Mouse (Mus musculus) spleen, embryonic (tissue): ENCODE results near the gene H2al2a.

ENCODE experiments used
- CTCF ChIA-PET: fragments of 350-600 bp; sonication (Branson Sonifier 250); formaldehyde crosslinking; loops from one replicate; lab custom pipeline; 2022; lab: Charles Lee

The H2al2a gene

DNA sequence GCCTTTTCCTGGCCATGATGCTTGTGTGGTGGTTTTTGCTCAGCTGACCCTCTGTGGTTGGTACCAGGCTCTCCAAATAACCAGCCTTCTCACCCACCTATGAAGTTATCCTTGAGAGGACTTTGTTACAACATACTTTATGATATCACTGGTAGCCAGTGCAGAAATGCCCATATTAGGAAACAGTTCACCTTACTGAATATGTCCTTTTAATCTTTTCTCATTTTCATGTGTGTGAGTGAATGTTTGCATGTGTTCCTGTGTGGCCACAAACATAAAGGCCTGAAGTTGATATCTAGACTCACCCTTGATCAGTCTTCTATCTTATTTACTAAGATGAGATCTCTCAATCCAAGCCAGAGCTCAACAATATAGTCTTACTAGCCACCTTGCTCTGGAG, at the start of gene H2al2a:
TSS of gene H2al2a (minus strand) at position 101 of the 400 bp plus-strand sequence.
- CTCF ChIA-PET, result no interaction called here

DNA sequence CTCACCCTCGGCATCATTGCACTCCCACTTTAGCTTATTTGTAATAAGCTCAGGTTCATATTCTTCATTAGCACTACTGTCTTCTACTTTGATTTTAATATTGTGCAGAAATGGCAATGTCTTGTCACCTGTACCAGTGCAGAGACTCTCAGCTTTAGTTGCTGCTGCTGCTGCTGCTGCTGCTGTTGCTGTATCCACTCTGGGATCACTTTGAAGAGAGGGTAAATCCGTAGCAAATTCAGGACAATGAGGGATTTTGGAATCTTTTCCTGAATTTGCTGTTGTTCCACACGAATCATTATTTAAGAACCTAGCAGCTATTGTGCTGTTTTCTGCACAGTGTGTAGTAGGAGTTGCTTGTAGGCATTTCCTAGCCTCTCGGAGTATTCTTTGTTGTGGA, 49.4 kb upstream of the H2al2a start:
- CTCF ChIA-PET, result interaction anchor here (1.0 to 1.3 kb wide), 2 partner anchors 19 to 25 kb away, joined by 3 read pairs; no protein-coding TSS in a partner anchor

DNA sequence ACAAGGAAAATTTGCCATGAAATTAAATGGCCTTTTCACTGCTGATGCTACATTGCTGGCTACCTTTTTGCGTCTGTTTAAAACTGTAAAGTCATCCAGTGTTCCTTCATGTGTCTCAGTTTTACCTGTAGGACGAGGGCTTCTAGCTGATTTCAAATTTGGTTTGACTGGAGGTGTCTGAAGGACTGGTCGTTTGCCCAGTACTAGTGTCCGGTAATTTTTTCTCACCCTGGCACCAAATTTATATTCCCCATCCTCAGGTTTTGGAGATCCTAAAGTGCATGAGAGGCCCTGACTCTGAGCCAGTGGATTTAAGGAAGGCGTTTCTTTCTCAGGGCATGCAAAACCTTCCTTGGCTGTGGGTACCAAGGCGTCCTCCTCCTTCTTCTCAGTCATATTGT, 49.0 kb upstream of the H2al2a start:
- CTCF ChIA-PET, result no interaction called here

DNA sequence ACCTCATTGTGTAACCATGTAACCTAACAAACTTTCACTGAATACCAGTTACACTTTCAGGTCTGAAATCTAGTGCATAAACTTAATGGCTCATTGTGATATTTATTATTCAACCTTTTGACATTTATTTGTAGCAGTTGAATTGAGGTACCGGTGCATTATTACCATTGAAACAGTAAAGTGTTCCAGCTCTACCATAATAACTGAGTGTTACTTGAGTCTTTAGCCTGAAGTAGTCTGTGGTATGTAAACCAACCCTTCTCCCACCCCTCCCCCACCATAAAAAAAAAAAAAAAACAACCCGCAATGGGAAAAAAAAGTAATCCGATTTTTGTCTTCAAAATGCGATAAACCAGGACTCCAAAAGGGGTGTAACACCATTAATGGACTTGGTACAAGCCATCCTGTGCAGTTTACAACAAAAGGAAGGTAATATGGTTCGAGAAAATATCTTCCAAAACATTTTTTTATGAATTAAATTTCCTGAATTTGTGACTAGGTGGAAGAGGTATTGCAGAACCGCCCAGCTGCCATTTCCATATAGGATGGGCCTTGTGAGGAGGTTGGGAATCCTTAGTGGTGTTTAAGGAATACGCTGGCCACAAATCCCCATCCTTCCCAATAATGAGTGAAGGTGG, 48.5 kb upstream of the H2al2a start:
- CTCF ChIA-PET, result interaction anchor here (0.7 kb wide), 1 partner anchor 138 kb away, joined by 5 read pairs; no protein-coding TSS in a partner anchor

DNA sequence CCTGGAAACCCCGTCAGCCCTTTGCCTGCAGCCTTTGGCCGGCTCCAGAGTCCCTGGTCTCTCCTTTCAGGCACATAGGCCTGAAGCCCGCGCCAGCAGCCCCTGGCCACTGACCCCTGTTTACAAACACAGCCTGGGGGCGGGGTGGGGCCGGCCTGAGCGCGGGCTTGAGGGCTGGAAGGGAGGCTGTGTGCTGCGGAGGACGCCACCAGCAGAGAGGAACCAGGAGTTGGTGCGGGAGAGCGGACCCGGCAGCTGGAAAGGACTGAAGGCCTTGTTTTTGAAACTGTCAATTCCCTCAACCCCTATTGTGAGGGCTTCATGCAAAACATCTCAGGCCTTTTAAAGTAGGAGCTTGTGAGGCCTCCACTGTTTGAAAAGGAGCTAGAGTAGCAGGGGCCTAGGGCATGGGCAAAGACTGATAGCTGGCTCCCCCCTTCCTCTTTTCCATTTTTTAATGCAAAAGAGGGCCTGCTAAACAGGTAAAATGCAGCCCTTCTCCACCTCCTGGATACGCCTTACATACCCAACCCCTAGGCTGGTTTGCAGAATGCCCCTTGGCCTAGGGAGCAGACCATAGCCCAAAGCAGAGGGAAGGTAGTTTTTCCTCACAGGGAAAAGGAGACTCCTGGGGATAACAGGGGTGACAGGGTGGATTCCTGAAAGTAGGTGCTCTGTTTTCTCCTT, 44.6 kb upstream of the H2al2a start:
- CTCF ChIA-PET, result no interaction called here

DNA sequence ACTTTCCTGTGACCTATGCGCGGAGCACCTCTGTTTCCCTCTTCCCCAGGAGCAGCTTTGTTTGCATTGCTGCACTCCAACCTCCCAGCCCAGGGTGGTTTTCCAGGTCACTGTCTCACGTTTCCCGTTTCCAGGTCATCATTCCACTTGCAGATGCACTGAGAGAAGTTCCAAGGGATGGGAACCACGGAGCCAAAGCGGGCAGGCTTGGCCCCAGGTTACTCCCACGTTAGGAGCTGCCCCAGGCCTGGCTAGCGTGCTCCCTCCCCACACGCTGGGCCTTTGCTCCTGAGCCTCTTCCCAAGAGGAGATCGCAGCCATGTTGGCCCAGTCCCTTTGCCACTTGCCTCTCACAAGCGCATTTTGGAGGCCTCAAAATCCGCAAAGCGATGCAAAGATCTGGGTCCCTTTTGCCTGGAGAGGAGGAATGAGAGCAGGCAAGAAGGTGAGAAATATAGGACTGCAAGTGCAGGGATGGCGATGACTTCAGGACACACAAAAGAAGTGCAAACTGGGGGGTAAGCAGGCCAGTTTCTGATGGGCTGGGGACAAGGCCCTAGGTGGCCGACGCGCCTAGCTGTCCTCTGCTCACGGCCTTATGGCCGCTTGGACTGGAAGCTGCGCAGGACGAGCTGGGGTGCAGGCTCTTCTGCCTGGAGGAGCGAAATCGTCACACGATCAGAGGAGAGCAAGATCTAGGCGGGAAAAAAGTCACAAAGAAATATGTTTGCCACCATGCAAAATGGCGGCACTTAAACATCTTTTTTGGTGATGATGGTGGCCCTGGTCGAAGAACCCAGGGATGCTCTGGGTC, 43.8 kb upstream of the H2al2a start:
- CTCF ChIA-PET, result no interaction called here

DNA sequence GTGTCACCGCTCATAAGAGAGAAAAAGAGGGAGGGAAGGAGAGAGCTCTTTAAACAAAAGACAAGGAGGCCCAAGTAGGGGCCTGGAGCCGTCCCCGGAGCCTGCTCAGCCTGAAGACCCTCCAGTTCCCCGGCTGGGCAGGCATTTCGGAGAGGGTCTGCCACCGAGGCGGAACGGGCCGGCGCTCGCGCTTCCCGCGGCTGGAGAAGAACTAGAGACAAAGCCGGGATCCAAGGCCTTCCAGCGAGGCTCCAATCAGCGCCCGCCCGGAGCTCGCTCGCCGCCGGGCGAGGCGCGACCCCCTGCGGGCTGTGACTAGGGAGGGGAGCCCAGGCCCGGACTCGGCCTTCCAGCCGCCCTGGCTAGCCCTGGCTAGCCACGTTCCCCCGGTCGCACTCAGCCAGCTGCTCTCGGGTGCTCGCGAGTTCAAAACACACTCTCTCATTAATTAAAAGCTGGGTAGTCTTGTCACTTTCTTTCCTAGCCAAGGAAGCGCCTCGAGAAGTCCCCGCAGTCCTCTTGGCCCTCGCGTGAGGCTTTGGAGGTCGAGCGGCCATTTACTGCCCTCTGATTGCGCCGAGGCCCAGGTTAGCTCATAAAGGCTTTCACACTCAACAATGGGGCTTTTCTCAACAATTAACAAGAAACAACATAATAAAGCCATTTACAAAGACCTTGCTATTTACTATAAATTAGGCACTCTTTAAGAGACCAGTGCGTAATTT, 43.0 kb upstream of the H2al2a start:
- CTCF ChIA-PET, result interaction anchor here (0.6 kb wide), 1 partner anchor 121 kb away, joined by 4 read pairs; no protein-coding TSS in a partner anchor

DNA sequence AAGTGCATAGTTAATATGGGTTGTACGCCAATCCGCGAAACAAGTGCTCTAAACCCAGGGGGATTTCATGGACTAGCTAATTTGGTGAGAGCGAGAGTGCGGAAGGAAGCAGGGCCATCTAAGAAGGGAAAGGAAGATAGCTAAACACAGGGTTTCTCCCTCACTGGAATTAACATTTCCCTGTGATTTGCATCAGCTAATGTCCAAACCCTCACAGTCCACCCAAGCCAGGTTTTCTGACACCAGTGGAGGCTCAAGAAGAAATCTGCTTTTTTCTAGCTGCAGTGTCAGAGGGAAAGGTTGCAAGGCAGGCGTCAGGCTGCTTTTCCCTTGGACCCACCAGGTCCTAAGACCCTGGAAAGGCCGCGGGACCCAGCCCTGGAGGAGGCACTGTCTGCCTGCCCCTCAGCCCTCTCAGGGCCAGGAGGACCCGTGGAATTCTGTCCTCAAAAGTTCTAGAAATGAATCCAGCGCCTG, 42.2 kb upstream of the H2al2a start:
- CTCF ChIA-PET, result no interaction called here

DNA sequence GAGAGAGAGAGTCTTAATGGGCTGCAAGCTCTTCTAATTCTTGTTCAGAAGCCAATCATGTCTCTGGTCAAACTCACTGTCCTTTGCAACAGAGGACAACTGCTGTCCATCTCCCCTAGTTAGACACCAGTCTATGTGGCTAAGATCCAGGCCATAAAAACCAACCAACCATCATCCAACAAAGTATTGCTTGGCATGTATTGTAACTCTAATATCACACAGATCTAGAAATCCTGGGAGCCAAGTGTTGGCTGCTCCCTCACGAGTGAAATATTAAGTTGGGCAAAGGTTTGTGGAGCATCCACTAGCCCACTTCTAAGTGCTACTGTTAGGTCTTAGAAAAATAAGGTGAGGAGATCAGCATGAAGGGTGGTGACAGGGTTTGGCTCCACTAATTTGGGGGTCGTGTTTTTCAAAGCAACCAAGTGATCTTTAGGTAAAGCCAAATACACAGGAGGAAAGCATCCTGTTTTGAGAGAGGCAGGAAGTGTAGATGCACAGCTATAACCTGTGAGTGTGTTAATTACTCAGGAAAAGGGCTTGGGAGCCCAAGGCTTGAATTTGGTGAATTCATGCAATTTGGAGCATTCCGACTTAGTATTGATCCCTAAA, 41.5 kb upstream of the H2al2a start:
- CTCF ChIA-PET, result interaction anchor here (1.3 kb wide), 1 partner anchor 10 kb away, joined by 4 read pairs; no protein-coding TSS in a partner anchor

DNA sequence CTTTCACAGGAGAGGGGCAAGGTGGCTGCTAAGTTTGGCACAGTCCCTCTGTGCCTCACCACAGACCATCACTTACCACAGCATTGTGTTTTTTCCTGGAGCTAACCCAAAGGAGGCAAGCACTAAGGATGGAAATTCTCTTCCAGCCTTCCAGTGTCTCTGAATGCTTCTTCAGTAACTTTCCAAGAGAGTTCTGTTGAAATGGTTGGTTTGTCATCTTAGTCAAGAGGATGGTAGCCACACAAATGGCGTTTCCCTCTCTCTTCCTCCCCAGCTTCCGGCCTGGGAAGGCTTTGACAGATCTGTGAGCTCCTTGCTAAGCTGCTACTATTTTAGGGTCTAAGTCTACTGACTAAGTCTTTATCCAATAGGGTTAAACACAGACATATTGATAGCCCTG, 40.7 kb upstream of the H2al2a start, which contains the start of gene A930004D18Rik:
TSS of gene A930004D18Rik (minus strand) at position 247 of the 400 bp plus-strand sequence.
- CTCF ChIA-PET, result interaction anchor here (0.6 to 1.3 kb wide), 2 partner anchors 10 to 11 kb away, joined by 4 to 12 read pairs; partner anchors contain the start of gene Skida1

DNA sequence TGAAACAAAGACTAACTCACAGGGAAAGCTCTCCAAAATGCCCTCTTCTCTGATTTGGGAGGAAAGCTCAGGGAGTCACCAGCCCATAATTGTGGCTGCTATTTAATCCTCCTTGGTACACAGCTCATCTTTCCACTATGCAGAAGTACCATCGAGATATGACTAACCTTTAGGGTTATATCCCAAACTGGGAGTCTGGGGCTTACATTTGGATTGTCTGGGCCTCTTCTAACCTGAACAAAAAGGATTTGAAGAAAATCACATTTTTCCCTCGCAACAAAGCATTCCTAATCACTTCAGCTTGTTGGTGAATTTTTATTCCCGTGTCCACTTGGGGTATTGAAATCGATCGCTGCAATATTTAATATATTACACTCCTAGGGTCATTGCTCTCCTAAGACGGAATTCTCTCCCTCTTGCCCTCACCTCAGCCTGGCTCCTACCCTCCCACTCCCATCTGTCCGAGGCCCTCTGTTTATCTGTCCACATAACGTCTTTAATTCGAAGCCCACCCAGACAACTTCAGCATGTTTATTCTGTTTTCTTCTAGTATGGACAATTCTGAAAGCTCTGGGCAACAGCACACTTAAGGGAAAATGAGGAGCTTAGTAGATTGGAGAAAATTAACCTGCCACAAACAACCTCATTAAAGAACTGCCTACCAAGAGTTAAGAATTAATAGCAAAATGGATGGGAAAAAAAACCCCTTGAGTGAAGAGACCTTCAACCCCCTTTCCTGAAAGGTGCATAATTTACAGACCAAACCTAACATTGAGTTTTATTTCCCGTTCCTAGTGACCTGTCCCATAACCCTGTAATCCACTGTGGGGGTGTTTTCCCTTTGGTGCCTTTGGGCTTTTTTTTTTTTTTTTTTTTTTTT, 37.9 kb upstream of the H2al2a start:
- CTCF ChIA-PET, result interaction anchor here (0.7 kb wide), 1 partner anchor 931 kb away, joined by 3 read pairs; no protein-coding TSS in a partner anchor

DNA sequence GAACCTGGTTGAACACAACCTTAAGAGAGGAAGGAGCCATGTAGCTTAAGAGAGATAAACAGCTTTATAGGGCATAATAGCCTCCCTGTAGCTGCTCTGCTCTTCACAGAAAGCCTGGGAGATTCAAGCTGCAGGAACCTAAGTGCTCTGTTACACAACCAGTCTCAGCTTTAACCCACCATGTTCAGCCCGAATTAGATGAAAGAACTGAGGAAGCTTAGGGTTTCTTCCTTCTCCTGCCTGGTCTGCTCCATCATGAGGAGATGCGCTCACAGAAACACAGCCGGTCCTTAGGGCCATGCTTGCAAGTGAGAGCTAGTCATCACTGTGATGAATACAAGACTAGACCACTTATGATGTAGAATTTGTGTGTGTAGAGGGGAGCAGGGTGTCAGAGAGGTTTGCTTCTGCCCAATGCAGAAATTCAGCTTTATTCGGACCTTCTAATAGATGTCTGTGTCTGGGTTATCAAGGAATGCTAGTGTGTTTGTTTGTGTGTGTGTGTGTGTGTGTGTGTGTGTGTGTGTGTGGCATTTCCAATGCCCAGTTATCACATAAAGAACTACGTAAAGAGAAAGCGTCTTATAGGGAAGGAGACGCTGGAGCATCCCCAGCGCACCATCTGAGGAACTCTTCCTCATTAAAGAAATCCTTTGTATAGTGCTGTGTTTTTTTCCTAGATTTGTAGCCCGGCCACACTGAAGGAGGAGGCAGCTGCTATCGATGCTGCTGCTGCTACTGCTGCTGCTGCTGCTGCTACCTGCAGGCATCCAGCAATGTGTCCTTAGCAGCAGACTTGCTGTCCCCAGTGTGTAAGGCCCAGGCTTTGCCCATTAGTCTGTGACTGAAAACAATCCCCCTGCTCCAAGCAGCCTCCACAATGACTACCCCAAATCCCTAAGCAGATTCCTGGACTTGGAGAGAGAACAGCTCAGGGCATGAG, 36.7 kb upstream of the H2al2a start:
- CTCF ChIA-PET, result interaction anchor here (0.6 to 0.7 kb wide), 3 partner anchors 66 to 933 kb away, joined by 3 to 4 read pairs (median 3); no protein-coding TSS in a partner anchor

DNA sequence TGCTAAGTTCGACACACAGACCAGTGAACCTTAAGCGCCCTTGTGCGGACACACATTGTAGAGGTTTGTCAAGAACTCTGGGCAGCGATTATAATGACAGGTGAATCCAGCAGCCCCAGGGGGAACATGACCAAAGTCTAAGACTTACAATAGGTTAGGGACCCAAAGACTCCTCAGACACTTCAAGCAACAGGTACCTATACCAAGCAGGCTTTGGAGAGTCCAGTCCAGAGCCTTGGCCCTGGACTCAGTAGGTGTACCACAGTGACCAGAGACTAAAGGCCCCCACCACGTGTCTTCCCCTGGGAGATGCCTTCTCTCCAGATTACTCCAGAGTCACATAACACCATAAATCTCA, 35.8 kb upstream of the H2al2a start:
- CTCF ChIA-PET, result no interaction called here

DNA sequence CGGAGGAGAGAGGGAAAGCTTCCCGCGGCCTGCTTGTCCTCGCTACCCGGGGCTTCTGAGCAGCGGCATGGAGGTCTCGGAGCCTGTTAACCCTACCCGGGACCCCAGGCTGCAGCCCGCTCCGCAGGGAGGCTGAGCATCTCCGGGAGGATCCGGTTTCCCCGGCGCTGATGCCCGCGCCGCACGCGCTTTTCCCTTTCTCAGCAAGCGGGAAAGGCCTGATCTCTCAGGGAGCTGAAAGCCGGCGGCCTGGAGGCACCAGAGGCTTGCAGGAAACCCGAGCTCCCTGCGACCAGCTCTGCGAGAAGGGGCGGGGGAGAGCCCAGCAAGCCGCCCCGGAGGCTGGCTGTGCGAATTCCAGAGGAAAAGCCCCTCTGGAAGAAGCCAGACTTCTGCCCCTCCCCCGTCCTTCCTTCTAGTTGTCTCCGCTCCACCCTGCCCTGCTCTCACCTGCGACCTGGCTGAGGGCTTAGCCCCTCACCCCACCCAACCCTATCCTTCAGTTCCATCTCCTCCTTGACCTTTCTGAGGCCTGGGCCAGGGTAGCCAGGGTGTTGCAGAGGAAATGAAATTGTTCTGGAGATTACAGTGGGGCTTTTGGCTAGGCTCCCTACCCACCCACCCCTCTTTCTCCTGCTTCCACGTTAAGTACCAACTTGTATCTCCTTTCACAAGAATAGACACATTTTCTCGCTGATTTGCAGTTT, 35.2 kb upstream of the H2al2a start:
- CTCF ChIA-PET, result interaction anchor here (1.7 kb wide), 1 partner anchor 17 kb away, joined by 5 read pairs; the partner anchor contains the start of gene Skida1

DNA sequence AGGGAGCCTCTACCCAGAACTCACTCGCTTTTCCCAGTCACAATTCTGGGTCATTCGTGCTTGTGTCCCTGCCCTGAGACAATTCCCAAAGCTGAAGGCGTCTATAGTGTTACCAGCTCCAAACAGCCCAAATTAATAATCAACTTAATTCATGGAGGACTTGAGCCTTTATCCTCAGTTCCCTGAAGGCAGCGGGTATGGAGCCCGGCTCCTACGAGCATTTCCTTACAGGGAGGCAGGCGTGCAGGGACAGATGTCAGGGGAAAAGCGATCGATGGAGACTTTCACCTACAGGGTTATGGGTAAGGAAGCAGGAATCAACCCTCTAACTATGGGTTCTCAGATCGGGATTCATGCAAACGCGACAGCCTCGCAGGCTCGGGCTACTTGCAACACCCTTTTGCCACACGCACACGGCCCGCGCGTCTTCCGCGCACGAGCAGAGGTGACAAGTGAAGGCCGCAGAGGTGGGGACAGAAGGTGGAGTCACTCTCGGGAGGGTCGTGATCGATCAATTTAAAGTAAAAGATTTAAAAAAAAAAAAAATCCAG, 34.6 kb upstream of the H2al2a start:
- CTCF ChIA-PET, result interaction anchor here (1.7 kb wide), 1 partner anchor 17 kb away, joined by 5 read pairs; the partner anchor contains the start of gene Skida1

DNA sequence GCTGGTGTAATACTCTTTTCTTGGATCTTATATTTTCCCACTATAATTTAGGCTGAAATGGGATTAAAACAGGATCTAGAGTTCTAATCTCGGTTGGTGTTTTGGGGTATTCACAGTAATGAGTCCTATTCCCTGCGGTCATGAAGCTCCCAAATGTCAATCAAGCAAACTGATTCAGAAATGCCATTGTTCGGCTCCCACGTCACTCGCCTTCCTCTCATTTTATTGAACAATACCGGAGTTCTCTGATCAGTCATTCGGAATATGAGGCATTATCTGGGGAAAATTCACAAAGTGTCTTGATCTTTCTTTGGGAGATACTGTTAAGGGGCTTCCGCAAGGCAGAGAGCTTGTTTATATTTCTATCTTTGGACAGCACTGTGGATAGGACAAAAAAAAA, 33.8 kb upstream of the H2al2a start:
- CTCF ChIA-PET, result interaction anchor here (0.6 to 1.7 kb wide), 2 partner anchors 18 to 1624 kb away, joined by 5 read pairs; partner anchors contain the start of gene Skida1

DNA sequence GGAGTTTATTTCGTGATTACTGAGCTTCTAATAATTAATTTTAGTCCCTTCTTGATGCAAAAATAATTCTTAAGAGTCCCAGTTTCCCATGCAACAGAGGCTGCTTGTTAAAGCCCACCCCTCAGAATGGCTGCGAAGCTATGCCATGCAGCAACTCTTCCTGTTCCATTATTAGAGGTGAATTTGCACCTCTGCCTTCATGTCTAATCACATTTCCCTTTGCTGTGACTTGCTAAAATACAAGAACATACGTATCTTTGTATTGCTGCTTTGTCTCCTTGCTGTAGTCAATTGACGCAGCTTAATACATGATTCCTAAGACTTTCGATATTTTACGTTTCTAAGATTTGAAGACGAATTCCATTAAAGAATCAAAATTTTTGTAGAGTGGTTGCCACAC, 32.9 kb upstream of the H2al2a start:
- CTCF ChIA-PET, result interaction anchor here (0.9 kb wide), 1 partner anchor 10 kb away, joined by 4 read pairs; no protein-coding TSS in a partner anchor
